Mouse (Mus musculus): Measurements from ENCODE around the gene Gm8126. TPM values are rescaled to one million over a fixed set of nuclear protein-coding genes. Genes with fewer than 3 reads are reported as not detected.
"Not testable (repeated sequence)": the region's sequence is repeated elsewhere in the genome, so short reads cannot be mapped to it uniquely, and the experiment has no call there.

Gm8126 gene
- polyA plus RNA-seq, 1 experiment from 2014 or later, result not detected

GRCm38 (mm10) chr14:43273161-43273560 lies 14.7 kb downstream of the Gm8126 start:
- H3K27me3 ChIP-seq (ENCODE audit: control insufficient read depth, insufficient read depth, low read length); ATAC-seq (ENCODE audit: insufficient read depth, low FRiP score, low TSS enrichment); H3K4me3 ChIP-seq (ENCODE audit: low read depth, low read length); DNase-seq (ENCODE audit: low spot score); H3K9me3 ChIP-seq (ENCODE audit: control insufficient read depth, low read length); H3K27ac ChIP-seq (ENCODE audit: low read depth, low read length); H3K4me1 ChIP-seq (ENCODE audit: control insufficient read depth, insufficient read depth, low read length); H3K4me2 ChIP-seq (ENCODE audit: low read depth); H3K36me3 ChIP-seq (ENCODE audit: control insufficient read depth, insufficient read depth, low read length); H3K9ac ChIP-seq (ENCODE audit: low read length): not testable (repeated sequence)
- 84% methylated on average over 1 of the region's 1 CpGs for WGBS

DNA sequence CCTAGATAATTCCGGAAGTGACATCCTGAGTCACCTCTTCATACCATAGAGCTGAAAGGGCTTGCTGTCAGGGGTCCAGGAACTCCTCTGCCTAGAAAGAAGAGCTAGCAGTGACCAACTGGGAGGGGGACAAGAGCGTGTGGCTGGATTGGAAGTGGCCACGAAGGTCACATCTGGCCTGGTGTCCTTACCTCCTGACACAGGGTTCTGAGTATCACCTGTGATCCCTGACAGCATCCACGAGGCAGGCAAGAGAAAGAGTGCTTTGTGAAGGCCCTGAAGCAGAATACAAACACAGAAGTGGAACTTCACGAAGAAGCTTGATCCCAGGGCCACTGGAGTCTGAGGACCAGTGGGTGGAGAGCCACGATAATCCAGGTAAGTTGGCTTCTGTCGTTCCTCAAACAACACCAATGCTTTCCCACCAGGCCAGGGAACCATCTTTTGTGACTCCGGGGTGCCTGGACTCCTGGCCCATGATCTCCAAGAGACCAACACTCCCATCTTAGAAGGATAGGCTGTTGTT lies 16.6 kb downstream of the Gm8126 start, which contains the start of gene Gm9732:
Gm9732 (plus strand) TSS at position 51 of the 526 bp plus-strand sequence.
- not testable (repeated sequence) for H3K36me3 ChIP-seq (ENCODE audit: control insufficient read depth, insufficient read depth, low read length); H3K27me3 ChIP-seq (ENCODE audit: control insufficient read depth, insufficient read depth, low read length); H3K9me3 ChIP-seq (ENCODE audit: control insufficient read depth, low read length); H3K4me2 ChIP-seq (ENCODE audit: low read depth); H3K9ac ChIP-seq (ENCODE audit: low read length); H3K4me3 ChIP-seq (ENCODE audit: low read depth, low read length); ATAC-seq (ENCODE audit: insufficient read depth, low FRiP score, low TSS enrichment); DNase-seq (ENCODE audit: low spot score); H3K27ac ChIP-seq (ENCODE audit: low read depth, low read length); H3K4me1 ChIP-seq (ENCODE audit: control insufficient read depth, insufficient read depth, low read length)
- 85% methylated on average over 8 of the region's 8 CpGs for WGBS

- H3K36me3 ChIP-seq (ENCODE audit: control insufficient read depth, insufficient read depth, low read length); H3K4me2 ChIP-seq (ENCODE audit: low read depth); H3K27me3 ChIP-seq (ENCODE audit: control insufficient read depth, insufficient read depth, low read length); H3K9me3 ChIP-seq (ENCODE audit: control insufficient read depth, low read length); ATAC-seq (ENCODE audit: insufficient read depth, low FRiP score, low TSS enrichment); H3K4me1 ChIP-seq (ENCODE audit: control insufficient read depth, insufficient read depth, low read length); H3K27ac ChIP-seq (ENCODE audit: low read depth, low read length); H3K9ac ChIP-seq (ENCODE audit: low read length); DNase-seq (ENCODE audit: low spot score); H3K4me3 ChIP-seq (ENCODE audit: low read depth, low read length): not testable (repeated sequence)
- 88% methylated on average over 1 of the region's 1 CpGs for WGBS
Observed at GRCm38 (mm10) chr14:43275752-43276151, 17.3 kb downstream of the Gm8126 start.

DNA sequence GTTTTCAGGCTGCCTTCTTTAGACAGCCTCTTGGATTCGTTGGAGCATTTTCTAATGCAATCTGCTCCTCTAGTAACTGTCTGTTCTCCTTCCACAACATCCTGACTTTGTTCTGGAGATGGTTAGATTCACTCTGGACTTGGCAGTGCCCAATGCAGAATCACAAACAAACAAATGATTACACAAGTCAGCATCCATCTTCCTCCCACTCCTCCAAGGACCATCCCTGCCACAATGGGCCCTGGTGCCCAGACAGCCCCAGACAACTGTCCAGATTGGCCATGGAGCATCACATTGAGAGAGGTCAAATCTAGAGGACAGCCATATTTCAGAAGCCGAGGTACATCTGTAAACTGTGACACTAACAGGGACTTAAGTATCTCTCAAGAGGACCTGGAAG lies 19.0 kb downstream of the Gm8126 start:
- H3K4me2 ChIP-seq (ENCODE audit: low read depth); H3K9ac ChIP-seq (ENCODE audit: low read length); ATAC-seq (ENCODE audit: insufficient read depth, low FRiP score, low TSS enrichment); H3K36me3 ChIP-seq (ENCODE audit: control insufficient read depth, insufficient read depth, low read length); H3K4me3 ChIP-seq (ENCODE audit: low read depth, low read length); H3K4me1 ChIP-seq (ENCODE audit: control insufficient read depth, insufficient read depth, low read length); H3K27me3 ChIP-seq (ENCODE audit: control insufficient read depth, insufficient read depth, low read length); H3K27ac ChIP-seq (ENCODE audit: low read depth, low read length); DNase-seq (ENCODE audit: low spot score); H3K9me3 ChIP-seq (ENCODE audit: control insufficient read depth, low read length): not testable (repeated sequence)
- WGBS, result 73% methylated on average over 2 of the region's 2 CpGs

GRCm38 (mm10) chr14:43278146-43278545 lies 19.7 kb downstream of the Gm8126 start:
- not testable (repeated sequence) for H3K4me3 ChIP-seq (ENCODE audit: low read depth, low read length); H3K9ac ChIP-seq (ENCODE audit: low read length); H3K27ac ChIP-seq (ENCODE audit: low read depth, low read length); H3K4me1 ChIP-seq (ENCODE audit: control insufficient read depth, insufficient read depth, low read length); H3K27me3 ChIP-seq (ENCODE audit: control insufficient read depth, insufficient read depth, low read length); H3K36me3 ChIP-seq (ENCODE audit: control insufficient read depth, insufficient read depth, low read length); H3K4me2 ChIP-seq (ENCODE audit: low read depth); ATAC-seq (ENCODE audit: insufficient read depth, low FRiP score, low TSS enrichment); H3K9me3 ChIP-seq (ENCODE audit: control insufficient read depth, low read length); DNase-seq (ENCODE audit: low spot score)
- WGBS, result 77% methylated on average over 4 of the region's 4 CpGs

- not testable (repeated sequence) for H3K4me1 ChIP-seq (ENCODE audit: control insufficient read depth, insufficient read depth, low read length); H3K4me2 ChIP-seq (ENCODE audit: low read depth); H3K9ac ChIP-seq (ENCODE audit: low read length); H3K27me3 ChIP-seq (ENCODE audit: control insufficient read depth, insufficient read depth, low read length); H3K27ac ChIP-seq (ENCODE audit: low read depth, low read length); ATAC-seq (ENCODE audit: insufficient read depth, low FRiP score, low TSS enrichment); H3K36me3 ChIP-seq (ENCODE audit: control insufficient read depth, insufficient read depth, low read length); DNase-seq (ENCODE audit: low spot score); H3K4me3 ChIP-seq (ENCODE audit: low read depth, low read length); H3K9me3 ChIP-seq (ENCODE audit: control insufficient read depth, low read length)
- 95% methylated on average over 3 of the region's 3 CpGs for WGBS
Observed at GRCm38 (mm10) chr14:43278681-43279080, 20.2 kb downstream of the Gm8126 start.

DNA sequence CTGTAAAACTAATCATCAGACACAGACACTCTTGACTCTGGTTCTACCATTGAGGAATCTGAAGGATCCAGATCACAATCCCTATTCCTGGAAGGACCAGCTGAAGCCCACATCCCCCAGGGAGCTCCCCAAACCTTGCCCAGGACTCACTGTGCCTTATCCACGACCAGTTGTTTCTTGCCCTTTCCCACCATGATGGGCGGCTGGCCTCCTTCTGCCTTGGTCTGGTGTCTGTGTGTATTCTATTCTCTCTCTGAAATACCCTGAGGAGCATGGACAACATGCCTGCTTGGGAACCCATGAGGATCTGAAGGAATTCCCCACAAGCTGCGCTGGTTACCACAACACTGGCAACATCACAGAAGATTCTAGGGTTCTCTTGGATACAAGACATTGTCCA lies 35.1 kb downstream of the Gm8126 start, which contains the start of gene Gm8127:
Gm8127 (minus strand) TSS at position 330 of the 400 bp plus-strand sequence.
- not testable (repeated sequence) for H3K4me2 ChIP-seq (ENCODE audit: low read depth); DNase-seq (ENCODE audit: low spot score); H3K9ac ChIP-seq (ENCODE audit: low read length); H3K36me3 ChIP-seq (ENCODE audit: control insufficient read depth, insufficient read depth, low read length); H3K4me3 ChIP-seq (ENCODE audit: low read depth, low read length); H3K4me1 ChIP-seq (ENCODE audit: control insufficient read depth, insufficient read depth, low read length); ATAC-seq (ENCODE audit: insufficient read depth, low FRiP score, low TSS enrichment); H3K27ac ChIP-seq (ENCODE audit: low read depth, low read length); H3K9me3 ChIP-seq (ENCODE audit: control insufficient read depth, low read length); H3K27me3 ChIP-seq (ENCODE audit: control insufficient read depth, insufficient read depth, low read length)
- WGBS, result 83% methylated on average over 3 of the region's 3 CpGs

Other genes starting within 250 kb of the Gm8126 start
- not detected in 2 replicates for gene Gm10376, start 243.0 kb upstream of the Gm8126 start, polyA plus RNA-seq (2014; fragmentation: Nextera tagmentation; extraction: Ambion mirVana)
- not detected in 2 replicates for gene Gm8094, start 182.0 kb upstream of the Gm8126 start, polyA plus RNA-seq (2014; fragmentation: Nextera tagmentation; extraction: Ambion mirVana)
- not detected in 2 replicates for gene Gm8104, start 158.0 kb upstream of the Gm8126 start, polyA plus RNA-seq (2014; fragmentation: Nextera tagmentation; extraction: Ambion mirVana)
- gene Gm7233, start 78.8 kb upstream of the Gm8126 start, polyA plus RNA-seq (2014; fragmentation: Nextera tagmentation; extraction: Ambion mirVana), result not detected in 2 replicates
- gene Gm8122, start 23.3 kb upstream of the Gm8126 start, polyA plus RNA-seq (2014; fragmentation: Nextera tagmentation; extraction: Ambion mirVana), result not detected in 2 replicates
- not detected in 2 replicates for gene Gm9732, start 16.4 kb downstream of the Gm8126 start, polyA plus RNA-seq (2014; fragmentation: Nextera tagmentation; extraction: Ambion mirVana)
- not detected in 2 replicates for gene Gm8127, start 35.2 kb downstream of the Gm8126 start, polyA plus RNA-seq (2014; fragmentation: Nextera tagmentation; extraction: Ambion mirVana)
- gene 1700001F09Rik, start 89.2 kb downstream of the Gm8126 start, polyA plus RNA-seq (2014; fragmentation: Nextera tagmentation; extraction: Ambion mirVana), result not detected in 2 replicates
- gene Gm8138, start 157.7 kb downstream of the Gm8126 start, polyA plus RNA-seq (2014; fragmentation: Nextera tagmentation; extraction: Ambion mirVana), result not detected in 2 replicates